Mouse (Mus musculus) spleen, postnatal 10 days (tissue): ENCODE data around the gene Rxfp2.
A peak's percentile ranks its signal among the peaks of the same experiment; 100 is the strongest.

Source experiments
- DNase-seq, 2 experiments: peaks; one replicate each; pipeline ENCODE4 v3.0.0; 2021 to 2022; ENCODE audit warnings: low spot score in 2 of 2

The Rxfp2 gene

DNA sequence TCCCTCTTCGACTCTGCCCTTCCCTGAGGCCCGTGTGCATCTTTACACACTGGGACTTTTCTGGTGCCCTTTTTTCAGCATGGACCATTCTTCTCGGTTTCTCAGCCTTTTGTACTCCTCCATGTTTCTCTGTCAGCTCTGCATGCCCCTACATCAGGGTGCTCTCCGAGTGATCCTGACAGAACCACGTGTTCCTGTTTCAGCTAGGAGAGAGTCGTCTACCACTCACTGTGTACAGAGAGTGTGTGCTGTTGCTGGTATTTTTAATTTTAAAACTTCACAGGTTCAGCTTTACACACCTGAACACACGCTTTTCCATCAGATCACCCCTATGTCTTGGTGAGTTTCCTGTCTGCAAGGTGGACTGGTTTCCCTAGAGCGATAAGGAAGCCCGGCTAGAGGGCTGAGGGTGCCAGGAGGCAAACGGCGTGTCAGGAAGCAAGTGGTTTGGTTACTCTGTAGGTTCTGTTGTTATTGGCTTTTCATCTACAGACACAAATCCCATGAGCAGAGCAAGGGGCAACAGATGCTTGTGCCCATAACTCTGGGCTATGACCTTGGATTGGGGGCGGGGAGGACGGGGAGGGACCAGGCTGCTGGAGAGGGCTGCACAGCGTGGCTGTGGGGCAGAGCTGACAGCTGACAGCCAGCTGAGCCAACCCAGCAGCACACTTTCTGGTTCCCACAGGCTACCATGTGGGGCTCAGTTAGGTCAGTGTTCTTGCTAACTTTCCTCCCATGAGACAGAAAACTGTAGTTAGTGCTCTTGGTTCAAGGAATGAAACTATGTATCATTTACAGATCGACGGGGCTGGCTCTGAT lies 97.0 kb downstream of the Rxfp2 start:
- peak; percentile 8 to 25 for DNase-seq

DNA sequence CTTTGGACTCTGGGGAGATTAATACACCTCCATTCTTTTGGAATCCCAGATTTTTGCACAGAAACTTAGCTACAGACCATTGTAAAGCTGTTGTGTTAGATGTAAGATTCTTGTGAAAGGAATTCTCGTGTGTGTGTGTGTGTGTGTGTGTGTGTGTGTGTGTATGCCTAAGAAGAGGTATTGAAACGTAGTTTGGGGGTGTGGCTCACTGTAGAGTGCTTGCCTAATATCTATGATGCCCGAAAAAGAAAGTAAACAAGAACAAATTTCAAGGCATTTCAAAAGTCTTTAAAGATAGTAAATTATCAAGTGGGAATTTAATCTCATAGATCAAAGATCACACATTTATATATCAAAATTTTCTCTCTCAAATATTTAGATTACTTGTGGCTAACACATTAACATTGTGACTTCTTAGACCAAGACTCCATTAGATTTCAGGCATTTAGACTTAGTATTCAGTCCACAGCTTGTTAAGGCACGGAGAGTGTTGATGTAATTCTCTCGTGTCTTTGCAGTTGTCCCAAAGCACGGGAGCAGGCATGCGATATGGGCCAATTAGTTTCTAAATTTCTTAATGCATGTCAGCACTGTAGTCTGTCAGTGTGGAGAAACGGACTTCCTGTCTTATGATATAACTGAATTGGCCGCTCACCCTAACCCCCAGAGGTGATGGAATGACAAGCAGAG lies 97.9 kb downstream of the Rxfp2 start:
- DNase-seq = no peak

DNA sequence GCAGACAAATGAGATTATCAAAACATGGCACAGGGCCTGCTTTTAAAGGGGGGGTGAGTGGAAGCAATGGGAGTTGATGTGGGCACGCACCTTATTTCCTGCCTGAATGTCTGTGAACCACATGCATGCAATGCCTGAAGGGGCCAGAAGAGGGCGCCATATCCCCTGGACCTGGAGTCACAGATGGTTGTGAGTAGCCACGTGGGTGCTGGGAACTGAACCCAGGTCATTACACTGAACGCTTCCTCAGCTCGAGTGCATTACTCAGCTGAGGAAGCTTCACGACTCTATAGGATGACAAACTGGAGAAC lies 98.4 kb downstream of the Rxfp2 start:
- DNase-seq = peak; percentile 14 to 61

DNA sequence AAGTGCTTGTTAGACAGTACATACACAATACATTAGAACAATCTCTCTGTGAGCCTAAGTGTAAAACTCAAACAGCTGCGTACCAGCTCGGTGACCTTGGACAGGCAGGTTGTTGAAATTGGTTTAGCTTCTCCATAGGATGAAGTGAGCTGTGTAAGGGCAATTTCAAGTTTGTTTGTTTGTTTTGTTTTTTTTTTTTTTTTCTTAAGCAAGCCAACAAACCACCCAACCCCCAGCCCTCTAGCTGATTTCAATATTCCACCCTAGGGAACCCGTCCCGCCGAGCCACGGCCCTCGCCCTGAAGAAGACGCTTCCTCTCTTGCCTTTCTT lies 99.6 kb downstream of the Rxfp2 start:
- DNase-seq = peak in 1 of 2 experiments; percentile 20

DNA sequence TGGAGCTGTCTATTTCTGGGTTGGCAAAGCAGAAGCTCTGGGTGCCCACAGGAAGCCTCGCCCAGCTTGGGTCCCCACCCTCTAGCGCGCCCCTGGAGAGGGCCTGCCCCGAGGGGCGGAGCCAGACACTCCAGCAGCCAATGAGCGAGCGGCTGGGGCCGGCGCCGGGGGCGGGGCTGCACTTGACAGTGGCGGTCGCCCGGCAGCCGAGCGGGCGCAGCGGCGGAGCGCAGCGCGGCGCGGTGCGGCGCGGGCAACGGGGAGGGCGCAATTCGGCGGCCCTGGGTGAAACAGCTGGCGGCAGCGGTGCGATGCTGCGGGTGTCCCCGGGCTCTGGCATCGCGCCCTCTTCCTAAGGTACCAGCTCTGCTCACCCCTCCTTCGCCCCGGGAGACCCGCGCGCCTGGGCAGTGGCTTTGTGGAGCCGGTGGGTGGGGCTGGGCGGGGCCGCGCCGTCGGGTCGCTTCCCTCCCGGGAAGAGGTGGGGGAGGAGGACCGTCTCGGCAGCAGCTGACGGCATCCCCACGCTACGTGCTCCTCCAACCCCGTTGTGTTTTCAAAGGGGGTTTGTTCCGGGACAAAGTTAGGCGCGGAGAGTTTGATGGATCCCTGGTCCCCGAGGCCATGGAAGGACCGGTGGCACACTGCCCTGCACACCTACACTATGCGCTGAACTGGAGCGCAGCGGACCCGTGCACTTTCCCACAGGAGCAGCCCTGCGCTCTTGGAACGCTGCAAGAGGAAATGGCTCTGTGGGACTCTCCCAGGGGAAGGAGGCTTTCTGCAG lies 100.2 kb downstream of the Rxfp2 start, which contains the start of gene Fry:
Gene Fry (plus strand): TSS at position 191 of the 787 bp plus-strand sequence.
- peak; percentile 91 to 96 for DNase-seq

DNA sequence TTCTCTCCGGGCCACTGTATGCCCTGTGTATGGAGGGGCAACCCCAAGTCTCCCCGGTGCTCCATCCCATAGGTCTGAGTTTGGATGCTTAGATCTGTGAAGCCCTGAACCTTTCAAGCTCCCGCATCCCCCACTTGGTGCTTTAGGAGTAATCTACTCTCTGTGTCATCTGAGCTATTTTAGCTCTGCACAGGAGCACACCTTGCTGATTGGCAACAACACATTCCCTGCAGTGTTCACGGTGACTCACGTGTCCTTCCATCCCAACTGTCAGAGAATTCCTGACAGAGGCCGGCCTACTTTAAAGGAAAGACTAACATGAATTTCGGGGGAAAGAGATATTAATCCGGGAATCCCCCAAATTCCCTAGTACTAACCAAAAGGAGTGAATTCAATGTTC lies 102.2 kb downstream of the Rxfp2 start:
- DNase-seq = no peak

DNA sequence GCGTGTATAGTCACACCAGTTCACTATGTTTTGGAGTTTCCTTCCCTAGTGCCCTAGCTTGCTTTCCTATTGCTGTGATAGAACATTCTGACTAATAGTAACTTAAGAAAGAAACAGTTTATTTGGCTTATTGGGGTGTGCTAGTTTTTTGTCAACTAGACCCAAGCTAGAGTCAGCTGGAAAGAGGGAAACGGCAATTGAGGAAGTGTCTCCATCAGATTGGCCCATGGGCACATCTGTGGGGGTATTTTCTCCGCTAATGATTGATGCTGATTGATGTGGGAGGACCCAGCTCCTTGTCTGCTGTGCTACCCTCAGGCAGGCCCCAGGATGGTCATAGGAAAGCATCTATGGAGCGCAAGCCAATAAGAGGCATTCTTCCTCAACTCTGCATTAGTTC lies 103.6 kb downstream of the Rxfp2 start:
- no peak for DNase-seq

DNA sequence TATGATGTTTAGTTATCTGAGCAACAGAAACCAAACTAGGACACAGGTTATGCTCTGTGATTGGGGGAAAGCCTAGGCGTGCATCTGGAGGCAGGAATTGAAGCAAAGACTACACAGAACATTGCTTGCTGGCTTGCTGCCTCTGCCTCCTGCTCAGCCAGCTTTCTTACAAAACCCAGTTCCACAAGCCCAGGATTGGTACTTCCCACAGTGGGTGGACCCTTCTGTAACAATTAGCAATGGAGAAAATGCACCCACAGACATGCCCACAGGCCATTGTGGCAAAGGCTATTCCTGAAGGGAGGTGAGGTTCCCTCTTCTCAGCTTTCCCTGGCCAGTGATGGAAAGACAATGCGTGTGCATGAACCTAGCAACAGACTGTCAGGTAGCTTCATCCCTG lies 104.1 kb downstream of the Rxfp2 start:
- DNase-seq = no peak

DNA sequence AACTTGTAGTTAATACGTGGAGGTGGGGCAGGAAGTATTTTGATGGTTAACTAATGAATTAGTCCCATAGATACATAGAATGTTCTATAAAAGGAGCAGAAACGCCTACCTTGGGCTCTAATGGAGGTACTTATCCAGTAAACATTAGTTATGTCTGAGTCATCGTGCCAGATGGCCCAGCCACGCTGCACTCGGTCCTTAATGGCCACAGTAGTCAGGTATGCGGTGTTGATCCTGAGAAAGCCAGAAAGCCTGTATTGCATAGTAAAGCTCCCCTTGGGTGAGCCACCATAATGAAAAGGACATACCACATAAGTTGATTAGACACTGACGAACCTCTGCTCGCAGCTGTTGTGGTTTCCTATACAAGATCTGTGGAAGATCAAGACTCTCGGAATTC lies 107.4 kb downstream of the Rxfp2 start:
- DNase-seq = no peak

DNA sequence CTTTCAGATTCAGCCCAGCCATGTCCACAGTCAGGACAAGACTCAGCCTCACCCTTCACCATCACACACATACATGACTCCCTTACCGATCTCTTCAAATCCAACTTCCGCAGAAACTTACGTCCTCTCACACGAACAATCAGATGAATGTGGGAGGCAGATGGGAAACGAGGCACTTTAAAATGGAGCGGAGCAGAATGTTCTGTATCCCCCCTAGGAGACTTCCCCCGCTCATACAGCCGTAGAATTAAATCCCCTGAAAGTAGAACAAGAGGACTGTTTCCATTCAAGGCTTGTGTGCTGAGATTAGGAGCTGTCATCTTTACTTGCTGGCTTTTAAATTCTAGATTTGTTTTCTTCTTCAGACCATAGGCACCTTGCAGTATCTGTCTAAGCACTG lies 110.0 kb downstream of the Rxfp2 start:
- no peak for DNase-seq

DNA sequence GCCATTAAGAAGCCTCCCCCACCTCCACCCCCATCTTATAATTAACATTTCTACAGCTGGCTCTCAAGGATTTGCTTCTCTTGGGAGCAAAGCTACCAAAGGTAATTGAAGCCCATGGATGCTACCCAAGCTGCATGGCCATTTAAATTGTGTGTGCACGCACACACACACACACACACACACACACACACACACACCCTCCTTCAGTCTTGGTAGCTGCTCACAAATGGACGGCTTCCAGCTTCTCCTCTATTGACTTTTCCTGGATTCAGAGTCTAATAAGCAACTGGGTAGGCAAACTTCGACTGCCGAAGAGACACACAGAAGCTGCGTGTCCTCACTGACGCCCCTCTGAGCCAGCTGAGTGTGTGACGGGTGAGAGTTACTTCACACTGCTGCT lies 111.7 kb downstream of the Rxfp2 start:
- DNase-seq = no peak

DNA sequence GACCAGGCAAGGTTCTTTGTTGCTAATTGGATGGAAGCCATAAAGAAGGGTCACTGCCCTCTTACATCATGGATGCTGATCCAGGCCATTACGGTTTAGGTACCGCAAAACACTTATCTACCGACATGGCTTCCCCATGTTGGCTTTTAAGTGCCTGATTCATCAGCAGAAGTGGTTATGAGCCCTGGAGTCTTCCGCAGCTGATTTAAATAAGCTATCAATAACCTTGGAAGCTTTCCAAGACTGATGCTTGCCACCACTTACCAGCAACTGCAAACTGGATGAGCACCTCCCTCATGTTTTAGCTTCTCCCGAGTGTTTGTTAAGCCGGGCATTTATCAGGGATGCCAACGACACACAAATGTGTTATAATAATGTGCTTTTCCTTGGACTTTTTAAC lies 112.7 kb downstream of the Rxfp2 start:
- no peak for DNase-seq
